Mouse (Mus musculus): ENCODE measurements around the gene Tnfaip8l2. TPM values are rescaled to one million over a fixed set of nuclear protein-coding genes. Genes with fewer than 3 reads are reported as not detected.
"Not testable (repeated sequence)": the region's sequence is repeated elsewhere in the genome, so short reads cannot be mapped to it uniquely, and the experiment has no call there.

Tnfaip8l2 gene
- polyA plus RNA-seq, 1 experiment from 2014 or later = 3.2 TPM

GRCm38 (mm10) chr3:95110911-95111726 lies 31.0 kb downstream of the Tnfaip8l2 start, which contains the start of gene Vps72:
Vps72 (plus strand) TSS chr3:95111022.
- ATAC-seq = peak; percentile 60
- Histone ChIP-seq H3K27me3 (ENCODE audit: control insufficient read depth, insufficient read depth, low read depth, low read length) (no peaks in the 10 kb centered on the region), H3K9me3 (replicated peaks; ENCODE audit: control insufficient read depth, low read length, poor library complexity, severe bottlenecking) (no peaks in the 10 kb centered on the region), H3K27ac (ENCODE audit: low read length) (peak within 1 kb of the TSS; percentile 94), H3K36me3 (ENCODE audit: control insufficient read depth, insufficient read depth, low read length) (peaks cover 4% of the 10 kb centered on the region), H3K9ac (ENCODE audit: low read depth, low read length) (peak within 1 kb of the TSS; percentile 87), H3K4me3 (ENCODE audit: low read depth, low read length) (peak within 1 kb of the TSS; percentile 90), H3K4me2 (ENCODE audit: low read length) (peak within 1 kb of the TSS; percentile 58), H3K4me1 (ENCODE audit: control insufficient read depth, insufficient read depth, low read length) (peaks cover 10% of the 10 kb centered on the region)
- under 1% methylated on average over 53 of the region's 54 CpGs for WGBS

DNA sequence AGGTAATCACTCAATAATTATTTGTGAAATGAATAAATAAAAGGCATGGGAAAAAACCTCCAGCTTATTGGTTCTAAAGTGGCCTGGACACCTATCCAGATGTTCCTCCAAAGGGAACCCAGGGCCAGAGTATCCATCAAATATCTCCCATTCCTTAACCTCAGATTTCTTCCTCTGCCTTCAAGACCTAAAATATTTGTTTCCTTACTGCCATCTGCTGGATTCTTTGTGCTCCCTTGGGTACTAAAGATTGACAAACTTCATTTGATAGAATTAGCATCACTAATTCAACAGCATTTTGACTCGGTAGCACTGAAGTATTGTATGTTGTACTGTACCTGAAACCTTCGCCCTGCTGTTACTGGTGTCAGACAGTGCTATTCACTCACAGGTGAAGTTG lies 34.3 kb downstream of the Tnfaip8l2 start:
- no peaks in the 10 kb centered on the region for H3K27me3 ChIP-seq (ENCODE audit: control insufficient read depth, insufficient read depth, low read depth, low read length)
- no peak for ATAC-seq
- H3K9ac ChIP-seq (ENCODE audit: low read depth, low read length) = no peak overlapping the region
- H3K4me3 ChIP-seq (ENCODE audit: low read depth, low read length) = no peak overlapping the region
- no peak overlapping the region for H3K4me2 ChIP-seq (ENCODE audit: low read length)
- H3K36me3 ChIP-seq (ENCODE audit: control insufficient read depth, insufficient read depth, low read length) = no peaks in the 10 kb centered on the region
- no peak overlapping the region for H3K27ac ChIP-seq (ENCODE audit: low read length)
- 69% methylated on average over 2 of the region's 2 CpGs for WGBS
- peaks cover 21% of the 10 kb centered on the region for H3K4me1 ChIP-seq (ENCODE audit: control insufficient read depth, insufficient read depth, low read length)
- no peaks in the 10 kb centered on the region for H3K9me3 ChIP-seq (replicated peaks; ENCODE audit: control insufficient read depth, low read length, poor library complexity, severe bottlenecking)

GRCm38 (mm10) chr3:95107308-95107707 lies 34.9 kb downstream of the Tnfaip8l2 start:
- not testable (repeated sequence) for ATAC-seq; H3K27me3 ChIP-seq (ENCODE audit: control insufficient read depth, insufficient read depth, low read depth, low read length); H3K9me3 ChIP-seq (replicated peaks; ENCODE audit: control insufficient read depth, low read length, poor library complexity, severe bottlenecking); H3K36me3 ChIP-seq (ENCODE audit: control insufficient read depth, insufficient read depth, low read length)
- Histone ChIP-seq H3K4me1 (ENCODE audit: control insufficient read depth, insufficient read depth, low read length) (peaks cover 15% of the 10 kb centered on the region), H3K9ac (ENCODE audit: low read depth, low read length) (peak overlapping the region; percentile 66; the same call in 1 of the 2 replicates), H3K27ac (ENCODE audit: low read length) (peak overlapping the region; percentile 75), H3K4me2 (ENCODE audit: low read length) (peak overlapping the region; percentile 73), H3K4me3 (ENCODE audit: low read depth, low read length) (peak overlapping the region; percentile 65)

DNA sequence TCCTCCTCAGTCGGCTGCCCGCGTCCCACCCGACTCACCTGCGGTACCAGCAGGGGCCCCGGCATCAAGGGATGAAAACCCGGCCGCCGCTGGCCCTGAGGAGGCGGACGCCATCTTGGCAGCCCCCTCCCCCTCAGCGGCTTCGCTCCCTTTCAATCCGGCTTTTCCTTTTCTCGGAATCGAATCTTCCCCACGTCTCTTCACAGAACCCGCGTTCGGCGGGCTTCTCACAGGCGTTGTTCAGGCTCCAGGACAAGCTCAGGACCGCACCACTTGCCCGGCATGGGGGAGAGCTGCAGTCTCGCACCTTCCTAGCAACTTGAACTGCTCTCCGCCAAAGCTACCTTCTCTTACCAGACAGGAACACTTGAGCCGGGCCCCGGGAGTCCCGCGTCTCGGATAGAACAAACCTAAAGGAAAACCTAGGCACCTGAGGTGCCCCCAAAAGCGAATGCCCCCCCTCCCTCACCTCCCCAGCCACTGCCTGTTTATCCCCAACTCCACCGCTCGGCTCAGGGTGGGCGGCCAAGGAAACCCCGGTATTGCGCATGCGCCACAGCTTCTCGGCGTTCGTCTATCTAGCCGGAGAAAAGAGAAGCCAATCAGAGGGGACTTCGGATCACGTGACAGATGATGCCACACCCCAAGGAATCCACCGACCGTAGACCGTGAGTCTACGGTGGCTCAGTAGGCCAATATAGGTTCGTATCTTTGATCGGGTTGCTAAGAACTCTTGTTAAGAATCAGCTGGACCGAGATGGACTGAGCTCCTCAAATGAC lies 35.6 kb downstream of the Tnfaip8l2 start, which contains the start of gene Pip5k1a:
Gene Pip5k1a (minus strand): TSS at position 593 of the 780 bp plus-strand sequence.
- no peaks in the 10 kb centered on the region for H3K27me3 ChIP-seq (ENCODE audit: control insufficient read depth, insufficient read depth, low read depth, low read length)
- H3K36me3 ChIP-seq (ENCODE audit: control insufficient read depth, insufficient read depth, low read length) = no peaks in the 10 kb centered on the region
- H3K4me3 ChIP-seq (ENCODE audit: low read depth, low read length) = peak within 1 kb of the TSS; percentile 65
- ATAC-seq = peak; percentile 90
- under 1% methylated on average over 51 of the region's 51 CpGs for WGBS
- H3K4me2 ChIP-seq (ENCODE audit: low read length) = peak within 1 kb of the TSS; percentile 73
- peak within 1 kb of the TSS; percentile 86 for H3K27ac ChIP-seq (ENCODE audit: low read length)
- no peaks in the 10 kb centered on the region for H3K9me3 ChIP-seq (replicated peaks; ENCODE audit: control insufficient read depth, low read length, poor library complexity, severe bottlenecking)
- H3K4me1 ChIP-seq (ENCODE audit: control insufficient read depth, insufficient read depth, low read length) = peaks cover 16% of the 10 kb centered on the region
- H3K9ac ChIP-seq (ENCODE audit: low read depth, low read length) = peak within 1 kb of the TSS; percentile 82

DNA sequence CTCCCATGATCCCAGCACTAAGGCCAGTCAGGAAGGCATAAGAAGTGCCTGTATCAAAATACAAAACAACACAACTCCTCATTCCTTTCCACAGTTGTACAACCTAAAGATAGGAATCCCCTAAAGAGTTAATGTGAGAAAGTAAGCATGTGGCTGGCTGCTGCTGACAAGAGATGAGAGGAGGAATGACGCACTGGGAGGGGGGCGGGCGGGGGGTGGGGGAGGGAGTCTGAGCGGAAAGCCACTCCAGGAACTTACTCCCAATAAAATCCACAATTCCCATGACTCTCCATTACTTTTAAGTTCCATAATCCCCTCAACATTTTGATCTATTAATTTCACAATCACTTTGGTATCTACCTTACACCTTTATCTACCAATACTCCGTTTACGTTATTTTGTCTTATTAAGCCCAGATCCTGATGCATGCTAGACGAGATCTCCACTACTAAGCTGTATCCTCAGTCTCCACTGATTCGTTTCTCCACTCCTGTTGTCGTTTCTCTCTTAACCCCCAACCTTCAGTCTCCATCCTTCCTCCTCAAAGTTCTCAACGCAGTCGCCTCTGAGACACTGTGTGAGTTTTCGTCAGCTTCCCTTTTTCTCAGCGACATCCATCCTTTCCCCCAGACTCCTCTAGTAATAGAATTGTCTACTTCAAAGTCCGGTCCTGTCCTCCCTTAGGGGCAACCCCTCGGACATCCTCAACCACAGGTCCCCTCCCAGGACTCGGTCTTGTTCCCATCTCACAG lies 36.4 kb downstream of the Tnfaip8l2 start:
- Histone ChIP-seq H3K36me3 (ENCODE audit: control insufficient read depth, insufficient read depth, low read length) (no peaks in the 10 kb centered on the region), H3K9ac (ENCODE audit: low read depth, low read length) (peak overlapping the region; percentile 82), H3K4me3 (ENCODE audit: low read depth, low read length) (peak overlapping the region; percentile 65), H3K27ac (ENCODE audit: low read length) (peak overlapping the region; percentile 86), H3K9me3 (replicated peaks; ENCODE audit: control insufficient read depth, low read length, poor library complexity, severe bottlenecking) (no peaks in the 10 kb centered on the region), H3K4me1 (ENCODE audit: control insufficient read depth, insufficient read depth, low read length) (peaks cover 18% of the 10 kb centered on the region), H3K4me2 (ENCODE audit: low read length) (peak overlapping the region; percentile 60), H3K27me3 (ENCODE audit: control insufficient read depth, insufficient read depth, low read depth, low read length) (no peaks in the 10 kb centered on the region)
- WGBS = 1% methylated on average over 16 of the region's 16 CpGs
- no peak; the same call in 1 of the 2 replicates for ATAC-seq

DNA sequence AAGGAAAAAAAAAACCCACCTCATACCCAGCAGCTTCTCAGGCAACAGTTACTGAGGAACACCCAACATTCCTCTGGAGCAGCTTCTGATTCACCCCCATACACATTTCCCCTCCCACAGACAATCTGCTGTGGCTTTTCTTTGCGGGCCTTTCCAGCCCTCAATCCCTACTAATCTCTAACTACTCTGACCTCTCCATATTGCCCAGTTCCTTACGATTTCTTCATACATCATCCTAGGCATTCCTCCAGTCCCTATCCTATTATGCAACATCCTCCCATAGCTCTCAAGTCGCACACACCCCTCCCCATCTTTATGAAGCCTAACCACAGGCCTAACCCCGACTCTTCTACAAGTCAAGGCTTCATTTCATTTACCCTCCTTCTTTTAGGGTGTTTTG lies 37.0 kb downstream of the Tnfaip8l2 start:
- ATAC-seq = no peak
- Histone ChIP-seq H3K9me3 (replicated peaks; ENCODE audit: control insufficient read depth, low read length, poor library complexity, severe bottlenecking) (no peaks in the 10 kb centered on the region), H3K27ac (ENCODE audit: low read length) (no peak overlapping the region), H3K4me1 (ENCODE audit: control insufficient read depth, insufficient read depth, low read length) (peaks cover 18% of the 10 kb centered on the region), H3K27me3 (ENCODE audit: control insufficient read depth, insufficient read depth, low read depth, low read length) (no peaks in the 10 kb centered on the region), H3K9ac (ENCODE audit: low read depth, low read length) (peak overlapping the region; percentile 82; the same call in 1 of the 2 replicates), H3K4me3 (ENCODE audit: low read depth, low read length) (peak overlapping the region; percentile 65), H3K36me3 (ENCODE audit: control insufficient read depth, insufficient read depth, low read length) (no peaks in the 10 kb centered on the region), H3K4me2 (ENCODE audit: low read length) (peak overlapping the region; percentile 60)
- WGBS = 78% methylated on average over 4 of the region's 4 CpGs

- Histone ChIP-seq H3K36me3 (ENCODE audit: control insufficient read depth, insufficient read depth, low read length) (0 out of 2 replicates have a peak, but pooled peaks cover 2% of the 10 kb centered on the region), H3K27me3 (ENCODE audit: control insufficient read depth, insufficient read depth, low read depth, low read length) (no peaks in the 10 kb centered on the region), H3K4me1 (ENCODE audit: control insufficient read depth, insufficient read depth, low read length) (peaks cover 18% of the 10 kb centered on the region), H3K4me3 (ENCODE audit: low read depth, low read length) (no peak overlapping the region), H3K27ac (ENCODE audit: low read length) (no peak overlapping the region), H3K9me3 (replicated peaks; ENCODE audit: control insufficient read depth, low read length, poor library complexity, severe bottlenecking) (no peaks in the 10 kb centered on the region), H3K4me2 (ENCODE audit: low read length) (no peak overlapping the region), H3K9ac (ENCODE audit: low read depth, low read length) (no peak overlapping the region)
- 30% methylated on average over 2 of the region's 2 CpGs for WGBS
- no peak for ATAC-seq
These were observed 41.3 kb downstream of the Tnfaip8l2 start for GRCm38 (mm10) chr3:95100854-95101253.

Data from midbrain, embryonic 16.5 days (tissue).